9 mouse cellular contexts compared by ENCODE assay signal in genomic region chr3:31209001-31209400, GRCm38 (mm10). TPM values are rescaled to one million over a fixed set of nuclear protein-coding genes. Genes with fewer than 3 reads are reported as not detected.
DNase-seq lines count a peak whose midpoint lies in the region; ATAC-seq and TF ChIP-seq lines count a peak whose summit lies in the region.
"Had no signal": no experiment of that assay in that cellular context is flagged by ENCODE, and none has a peak within 500 bp of the region (broad histone marks: within the 10 kb centered on the region; RNA-seq: fewer than 3 reads in every experiment).

No protein-coding gene starts in this region.

- no peak for ATAC-seq in embryonic facial prominence, embryonic 15.5 days (ENCODE audit: insufficient number of reproducible peaks, low FRiP score, low TSS enrichment, low read depth)
- peak; percentile 46; the same call in 1 of the 2 replicates for ATAC-seq in hindbrain, embryonic 16.5 days
- no peak for ATAC-seq in neural tube, embryonic 12.5 days (ENCODE audit: low FRiP score, low read depth)

- no peaks in the 10 kb centered on the region for H3K27me3 ChIP-seq in embryonic facial prominence, embryonic 15.5 days
- H3K27me3 ChIP-seq in hindbrain, embryonic 16.5 days (replicated peaks; ENCODE audit: control insufficient read depth, insufficient read depth, low read length): no peaks in the 10 kb centered on the region
- no peaks in the 10 kb centered on the region for H3K27me3 ChIP-seq in neural tube, embryonic 12.5 days (replicated peaks)
- no peaks in the 10 kb centered on the region for H3K27me3 ChIP-seq in kidney, adult 2 months (replicated peaks; ENCODE audit: control insufficient read depth, insufficient read depth, low read length)
- H3K27me3 ChIP-seq: liver, embryonic 13.5 days had no signal

- H3K4me3 ChIP-seq in embryonic facial prominence, embryonic 15.5 days (replicated peaks): peak overlapping the region; percentile 27
- H3K4me3 ChIP-seq in hindbrain, embryonic 16.5 days (ENCODE audit: low read length): no peak overlapping the region
- H3K4me3 ChIP-seq in neural tube, embryonic 12.5 days: no peak overlapping the region
- no peak overlapping the region for H3K4me3 ChIP-seq in kidney, adult 2 months (ENCODE audit: insufficient read depth, low read depth, low read length)
- H3K4me3 ChIP-seq: liver, embryonic 13.5 days had no signal

- H3K4me2 ChIP-seq in embryonic facial prominence, embryonic 15.5 days (replicated peaks): peak overlapping the region; percentile 47
- peak overlapping the region; percentile 43 for H3K4me2 ChIP-seq in hindbrain, embryonic 16.5 days (ENCODE audit: low read length)
- peak overlapping the region; percentile 51 for H3K4me2 ChIP-seq in neural tube, embryonic 12.5 days (replicated peaks)
- H3K4me2 ChIP-seq: liver, embryonic 13.5 days had no signal

- H3K9ac ChIP-seq in embryonic facial prominence, embryonic 15.5 days: no peak overlapping the region
- peak overlapping the region; percentile 57 for H3K9ac ChIP-seq in hindbrain, embryonic 16.5 days (ENCODE audit: low read depth, low read length)
- no peak overlapping the region for H3K9ac ChIP-seq in neural tube, embryonic 12.5 days
- H3K9ac ChIP-seq: liver, embryonic 13.5 days had no signal

- intact Hi-C loops in left cerebral cortex, postnatal 36 days (cut with DNase I): no loop called here

- peak; percentile 38 for DNase-seq in left cerebral cortex, adult 11 months (ENCODE audit: low spot score)
- DNase-seq in left cerebral cortex, postnatal 36 days (ENCODE audit: low spot score in 2 of 2): no peak
- no peak for DNase-seq in urinary bladder, postnatal 25 days (ENCODE audit: low spot score)
- DNase-seq in kidney, adult 2 months: no peak
- DNase-seq in kidney, postnatal 10 days: no peak
- DNase-seq: liver, embryonic 13.5 days had no signal

- no peak for TF ChIP-seq POLR2A in kidney, adult 2 months (IDR thresholded peaks at IDR 0.05; ENCODE audit: low read depth, low read length)

- no peaks in the 10 kb centered on the region for H3K36me3 ChIP-seq in embryonic facial prominence, embryonic 15.5 days
- H3K36me3 ChIP-seq in hindbrain, embryonic 16.5 days (ENCODE audit: control insufficient read depth, insufficient read depth, low read length): no peaks in the 10 kb centered on the region
- H3K36me3 ChIP-seq in neural tube, embryonic 12.5 days: no peaks in the 10 kb centered on the region
- no peaks in the 10 kb centered on the region for H3K36me3 ChIP-seq in kidney, adult 2 months (ENCODE audit: control insufficient read depth, insufficient read depth, low read length)
- H3K36me3 ChIP-seq: liver, embryonic 13.5 days had no signal

- 6% methylated on average over 19 of the region's 19 CpGs for WGBS in embryonic facial prominence, embryonic 15.5 days
- 11% methylated on average over 19 of the region's 19 CpGs for WGBS in hindbrain, embryonic 16.5 days
- WGBS in neural tube, embryonic 12.5 days: 6% methylated on average over 19 of the region's 19 CpGs
- WGBS in kidney, adult 2 months: 33% methylated on average over 19 of the region's 19 CpGs

- peak overlapping the region; percentile 14; the same call in 1 of the 2 replicates for H3K27ac ChIP-seq in embryonic facial prominence, embryonic 15.5 days (replicated peaks)
- H3K27ac ChIP-seq in hindbrain, embryonic 16.5 days (ENCODE audit: low read depth, low read length): no peak overlapping the region
- no peak overlapping the region for H3K27ac ChIP-seq in neural tube, embryonic 12.5 days
- H3K27ac ChIP-seq in kidney, adult 2 months (ENCODE audit: insufficient read depth, low read depth, low read length): no peak overlapping the region
- H3K27ac ChIP-seq: liver, embryonic 13.5 days had no signal

- TF ChIP-seq CTCF in kidney, adult 2 months (conservative IDR thresholded peaks at IDR 0.05; ENCODE audit: insufficient read depth, insufficient read length, low read depth, low read length): no peak

- no peaks in the 10 kb centered on the region for H3K9me3 ChIP-seq in embryonic facial prominence, embryonic 15.5 days (replicated peaks)
- H3K9me3 ChIP-seq in hindbrain, embryonic 16.5 days (ENCODE audit: control insufficient read depth, low read length): no peaks in the 10 kb centered on the region
- H3K9me3 ChIP-seq in neural tube, embryonic 12.5 days: no peaks in the 10 kb centered on the region
- H3K9me3 ChIP-seq: liver, embryonic 13.5 days had no signal

- H3K4me1 ChIP-seq in embryonic facial prominence, embryonic 15.5 days: peaks cover 20% of the 10 kb centered on the region
- H3K4me1 ChIP-seq in hindbrain, embryonic 16.5 days (ENCODE audit: control insufficient read depth, insufficient read depth, low read depth, low read length): peaks cover 3% of the 10 kb centered on the region; the same call in 1 of the 2 replicates
- peaks cover 17% of the 10 kb centered on the region for H3K4me1 ChIP-seq in neural tube, embryonic 12.5 days
- peaks cover 4% of the 10 kb centered on the region; the same call in 1 of the 2 replicates for H3K4me1 ChIP-seq in kidney, adult 2 months (ENCODE audit: control insufficient read depth, insufficient read depth, low read length)
- H3K4me1 ChIP-seq: liver, embryonic 13.5 days had no signal

RNA-seq across cellular contexts. Expression of gene Cldn11, which starts 59.3 kb away (rescaled TPM):
- 100 to 1,000 TPM; 132 to 218 TPM for total RNA-seq in left cerebral cortex, postnatal 36 days (2021)
- 16.3 and 34.5 TPM in 2 replicates for polyA plus RNA-seq in embryonic facial prominence, embryonic 15.5 days (2015; fragmentation: Nextera tagmentation; extraction: Ambion mirVana)
- 50.5 and 72.7 TPM in 2 replicates for polyA plus RNA-seq in hindbrain, embryonic 16.5 days (2015; fragmentation: Nextera tagmentation; extraction: Ambion mirVana)
- polyA plus RNA-seq in neural tube, embryonic 12.5 days (2016; fragmentation: Nextera tagmentation; extraction: Ambion mirVana): 40.2 TPM in 2 replicates
- 2.8 and 6.0 TPM in 2 replicates for polyA plus RNA-seq in kidney, adult 2 months (2012; rRNA removed)
